ENCODE assay signal across 10 mouse cellular contexts in the genomic region with DNA sequence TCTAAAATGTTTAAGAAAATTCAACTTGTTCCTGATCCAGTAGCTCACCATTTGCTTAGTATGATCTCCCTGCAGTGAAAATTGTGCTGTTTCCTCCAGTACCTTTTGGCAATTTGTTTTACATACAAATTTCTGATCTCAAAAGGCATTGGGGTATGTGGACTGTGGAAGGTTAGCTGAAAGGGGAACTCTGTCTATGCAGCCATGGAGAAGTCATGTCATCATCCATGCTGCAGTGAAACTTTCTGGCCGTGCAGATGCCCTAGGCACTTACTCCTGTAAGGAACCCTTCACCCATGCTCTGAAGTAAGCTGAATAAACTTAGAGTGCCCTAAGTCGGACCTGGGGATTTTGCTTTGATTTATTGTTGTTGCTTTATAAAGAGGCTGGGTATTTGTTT. TPM values are rescaled to one million over a fixed set of nuclear protein-coding genes. Genes with fewer than 3 reads are reported as not detected.
A peak's percentile ranks its signal among the peaks of the same experiment; 100 is the strongest.
DNase-seq lines count a peak whose midpoint lies in the region; ATAC-seq and TF ChIP-seq lines count a peak whose summit lies in the region.
"Had no signal": no experiment of that assay in that cellular context is flagged by ENCODE, and none has a peak within 500 bp of the region (broad histone marks: within the 10 kb centered on the region; RNA-seq: fewer than 3 reads in every experiment).

No protein-coding gene starts in this region.

- no peak overlapping the region for H3K27ac ChIP-seq in kidney, embryonic 15.5 days
- H3K27ac ChIP-seq in brown adipose tissue, adult 24 weeks (replicated peaks; ENCODE audit: low read depth, low read length), result 0 out of 2 replicates have a peak overlapping the region, but pooled peaks have one; percentile 40
- peak overlapping the region; percentile 98 for H3K27ac ChIP-seq in liver, postnatal 0 days (ENCODE audit: low read depth)

- H3K4me1 ChIP-seq in kidney, embryonic 15.5 days, result peaks cover 9% of the 10 kb centered on the region; the same call in 1 of the 2 replicates
- peaks cover 4% of the 10 kb centered on the region; the same call in 1 of the 2 replicates for H3K4me1 ChIP-seq in brown adipose tissue, adult 24 weeks (ENCODE audit: control insufficient read depth, insufficient read depth, insufficient read length, low read length)
- H3K4me1 ChIP-seq in liver, postnatal 0 days (ENCODE audit: insufficient read depth), result peaks cover 46% of the 10 kb centered on the region

- no peak for ATAC-seq in kidney, embryonic 15.5 days (replicated peaks; ENCODE audit: low FRiP score)
- ATAC-seq in liver, postnatal 0 days, result no peak

- no peak overlapping the region for H3K4me3 ChIP-seq in kidney, embryonic 15.5 days (replicated peaks)
- no peak overlapping the region for H3K4me3 ChIP-seq in brown adipose tissue, adult 24 weeks (ENCODE audit: insufficient read depth, low read depth, low read length)
- H3K4me3 ChIP-seq in liver, postnatal 0 days (ENCODE audit: low read depth, low read length), result peak overlapping the region; percentile 61

- no peak for TF ChIP-seq EP300 in liver, postnatal 0 days (IDR thresholded peaks at IDR 0.05; ENCODE audit: low read depth)

- WGBS in kidney, embryonic 15.5 days, result 56% methylated on average over 2 of the region's 2 CpGs
- WGBS in liver, postnatal 0 days (ENCODE audit: insufficient replicate concordance), result 35% methylated on average over 2 of the region's 2 CpGs

- no peak for DNase-seq in kidney, postnatal 14 days
- peak; percentile 16 to 31 for DNase-seq in B cell, adult 2 months
- DNase-seq in liver, postnatal 0 days, result no peak
- no peak for DNase-seq in cerebellum, adult 11-12 months
- DNase-seq in layer of hippocampus, adult 8-10 months (ENCODE audit: low spot score in 2 of 2), result no peak
- no peak for DNase-seq in ovary, postnatal 36 days (ENCODE audit: low spot score)
- DNase-seq: gastrocnemius, postnatal 10 days had no signal

- H3K9ac ChIP-seq in kidney, embryonic 15.5 days, result no peak overlapping the region
- peak overlapping the region; percentile 79; the same call in 1 of the 2 replicates for H3K9ac ChIP-seq in liver, postnatal 0 days (replicated peaks)

- H3K9me3 ChIP-seq in kidney, embryonic 15.5 days (replicated peaks), result no peaks in the 10 kb centered on the region
- no peaks in the 10 kb centered on the region for H3K9me3 ChIP-seq in liver, postnatal 0 days (ENCODE audit: low read length)
- H3K9me3 ChIP-seq: neural tube, embryonic 13.5 days had no signal

- H3K36me3 ChIP-seq in kidney, embryonic 15.5 days, result peaks cover 7% of the 10 kb centered on the region; the same call in 1 of the 2 replicates
- H3K36me3 ChIP-seq in liver, postnatal 0 days (replicated peaks; ENCODE audit: insufficient read depth, low read length), result peaks cover 6% of the 10 kb centered on the region; the same call in 1 of the 2 replicates

- H3K4me2 ChIP-seq in kidney, embryonic 15.5 days, result 0 out of 2 replicates have a peak overlapping the region, but pooled peaks have one; percentile 69
- H3K4me2 ChIP-seq in liver, postnatal 0 days (ENCODE audit: low read depth, low read length), result peak overlapping the region; percentile 70

- no peak for TF ChIP-seq CTCF in liver, postnatal 0 days (IDR thresholded peaks at IDR 0.05; ENCODE audit: low read depth)

- no peaks in the 10 kb centered on the region for H3K27me3 ChIP-seq in kidney, embryonic 15.5 days
- H3K27me3 ChIP-seq in liver, postnatal 0 days (ENCODE audit: insufficient read depth, low read length), result no peaks in the 10 kb centered on the region
- H3K27me3 ChIP-seq: neural tube, embryonic 13.5 days had no signal

RNA-seq across cellular contexts. Expression of gene Ngly1, which starts 4.7 kb away (rescaled TPM):
- polyA plus RNA-seq in kidney, embryonic 15.5 days (2015; fragmentation: Nextera tagmentation; extraction: Ambion mirVana), result 36.1 and 36.3 TPM in 2 replicates
- 38.8 and 51.0 TPM in 2 replicates for polyA plus RNA-seq in brown adipose tissue, adult 24 weeks (2012; ENCODE audit: insufficient read depth, insufficient read length, missing spikeins)
- polyA plus RNA-seq in liver, postnatal 0 days (2015; fragmentation: Nextera tagmentation; extraction: Ambion mirVana), result 19.9 and 20.0 TPM in 2 replicates
- total RNA-seq in layer of hippocampus, adult 8-10 months (2022), result 10 to 100 TPM; 27.9 to 33.7 (median 32.1) TPM

RNA-seq across cellular contexts. Expression of gene Oxsm, which starts 5.2 kb away (rescaled TPM):
- 2.5 and 3.7 TPM in 2 replicates for polyA plus RNA-seq in kidney, embryonic 15.5 days (2015; fragmentation: Nextera tagmentation; extraction: Ambion mirVana)
- 21.5 and 29.3 TPM in 2 replicates for polyA plus RNA-seq in brown adipose tissue, adult 24 weeks (2012; ENCODE audit: insufficient read depth, insufficient read length, missing spikeins)
- 2.9 and 3.2 TPM in 2 replicates for polyA plus RNA-seq in liver, postnatal 0 days (2015; fragmentation: Nextera tagmentation; extraction: Ambion mirVana)
- 10 to 100 TPM; 10.2 to 12.9 (median 12.1) TPM for total RNA-seq in layer of hippocampus, adult 8-10 months (2022)

Comparison
In these comparisons a context has a peak if more than half of its experiments do, and no peak if none do; other contexts are left out.
1. DNase-seq: peak in B cell, adult 2 months (2 of 2); none in kidney, postnatal 14 days (single experiment), liver, postnatal 0 days (single experiment), cerebellum, adult 11-12 months (single experiment), layer of hippocampus, adult 8-10 months (0 of 2) and ovary, postnatal 36 days (single experiment).